Mouse (Mus musculus) retina, adult 2 months (tissue): ENCODE results near the gene Olfr1448.
"Not testable (repeated sequence)": the region's sequence is repeated elsewhere in the genome, so short reads cannot be mapped to it uniquely, and the experiment has no call there.

Experiments used
- DNase-seq: peaks from one replicate; pipeline ENCODE4 v3.0.0-alpha.2; 2012; ENCODE audit warnings: low read depth, low spot score

Olfr1448 gene

GRCm38 (mm10) chr19:12924319-12924718, at the start of gene Olfr1448:
Gene Olfr1448, minus strand, starts transcription at chr19:12924419.
- DNase-seq: no peak

- not testable (repeated sequence) for DNase-seq
Measured at GRCm38 (mm10) chr19:12970082-12970481, 45.9 kb upstream of the Olfr1448 start.

- no peak for DNase-seq
Measured at GRCm38 (mm10) chr19:12949958-12950357, 25.7 kb upstream of the Olfr1448 start, which contains the start of gene Olfr1450. Gene Olfr1450, plus strand, starts transcription at chr19:12950258.

GRCm38 (mm10) chr19:12930540-12930939, 6.3 kb upstream of the Olfr1448 start, which contains the start of gene Olfr1449:
Gene Olfr1449, plus strand, starts transcription at chr19:12930840.
- no peak for DNase-seq

GRCm38 (mm10) chr19:12903643-12904042, 20.6 kb downstream of the Olfr1448 start, which contains the start of gene Olfr1447:
Gene Olfr1447, minus strand, starts transcription at chr19:12903743.
- no peak for DNase-seq

- no peak for DNase-seq
Measured at GRCm38 (mm10) chr19:12893424-12893823, 30.8 kb downstream of the Olfr1448 start, which contains the start of gene Olfr1446. Gene Olfr1446, minus strand, starts transcription at chr19:12893524.

GRCm38 (mm10) chr19:12883555-12883954, 40.7 kb downstream of the Olfr1448 start, which contains the start of gene Olfr1445:
Gene Olfr1445, plus strand, starts transcription at chr19:12883855.
- no peak for DNase-seq
